In the genomic region with DNA sequence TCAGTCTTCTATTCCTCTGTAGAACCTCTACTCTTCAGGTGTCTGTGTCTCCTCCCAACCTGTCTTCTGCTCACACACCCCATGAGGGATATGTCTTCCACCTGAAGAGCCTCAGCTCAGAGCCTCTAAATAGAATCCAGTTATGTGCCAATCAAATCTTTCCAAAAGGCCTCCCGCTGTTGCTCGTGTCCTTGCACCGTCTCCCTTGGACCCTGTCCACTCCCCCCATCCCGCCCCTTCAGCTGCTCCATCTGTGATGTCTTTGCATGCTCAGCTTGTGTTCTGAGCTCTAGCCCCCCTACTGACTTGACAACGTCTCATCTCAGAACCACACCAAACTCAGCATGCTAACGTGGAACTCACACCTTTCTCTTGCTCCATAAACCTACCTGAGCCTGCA, we compare ENCODE assay signal across 12 mouse cellular contexts. TPM values are rescaled to one million over a fixed set of nuclear protein-coding genes. Genes with fewer than 3 reads are reported as not detected.
DNase-seq lines count a peak whose midpoint lies in the region; ATAC-seq lines count a peak whose summit lies in the region.
"Had no signal": no experiment of that assay in that cellular context is flagged by ENCODE, and none has a peak within 500 bp of the region (broad histone marks: within the 10 kb centered on the region; RNA-seq: fewer than 3 reads in every experiment).

No protein-coding gene starts in this region.

- H3K27ac ChIP-seq in midbrain, embryonic 11.5 days (ENCODE audit: low read depth, low read length), result no peak overlapping the region
- H3K27ac ChIP-seq in midbrain, embryonic 15.5 days, result no peak overlapping the region
- H3K27ac ChIP-seq in liver, embryonic 12.5 days, result peak overlapping the region; percentile 97
- no peak overlapping the region for H3K27ac ChIP-seq in embryonic facial prominence, embryonic 10.5 days (replicated peaks)
- H3K27ac ChIP-seq: embryonic facial prominence, embryonic 13.5 days; forebrain, embryonic 10.5 days; hindbrain, embryonic 13.5 days had no signal

- peaks cover 13% of the 10 kb centered on the region for H3K4me1 ChIP-seq in midbrain, embryonic 11.5 days (ENCODE audit: control insufficient read depth, insufficient read depth, low read length)
- H3K4me1 ChIP-seq in midbrain, embryonic 15.5 days, result peaks cover 23% of the 10 kb centered on the region
- H3K4me1 ChIP-seq in liver, embryonic 12.5 days, result peaks cover 81% of the 10 kb centered on the region
- H3K4me1 ChIP-seq in embryonic facial prominence, embryonic 10.5 days, result peaks cover 24% of the 10 kb centered on the region

- H3K9ac ChIP-seq in midbrain, embryonic 11.5 days (ENCODE audit: low read length), result no peak overlapping the region
- H3K9ac ChIP-seq in midbrain, embryonic 15.5 days, result no peak overlapping the region
- H3K9ac ChIP-seq in liver, embryonic 12.5 days, result peak overlapping the region; percentile 65
- H3K9ac ChIP-seq: embryonic facial prominence, embryonic 13.5 days; hindbrain, embryonic 13.5 days had no signal

- H3K9me3 ChIP-seq in midbrain, embryonic 11.5 days (ENCODE audit: control insufficient read depth, low read length), result no peaks in the 10 kb centered on the region
- H3K9me3 ChIP-seq in midbrain, embryonic 15.5 days, result no peaks in the 10 kb centered on the region
- H3K9me3 ChIP-seq in liver, embryonic 12.5 days (replicated peaks), result no peaks in the 10 kb centered on the region
- no peaks in the 10 kb centered on the region for H3K9me3 ChIP-seq in embryonic facial prominence, embryonic 10.5 days
- H3K9me3 ChIP-seq: embryonic facial prominence, embryonic 13.5 days; forebrain, embryonic 10.5 days; hindbrain, embryonic 13.5 days had no signal

- H3K36me3 ChIP-seq in midbrain, embryonic 11.5 days (ENCODE audit: control insufficient read depth, insufficient read depth, low read length), result no peaks in the 10 kb centered on the region
- no peaks in the 10 kb centered on the region for H3K36me3 ChIP-seq in midbrain, embryonic 15.5 days (replicated peaks)
- H3K36me3 ChIP-seq in liver, embryonic 12.5 days, result peaks cover 7% of the 10 kb centered on the region
- H3K36me3 ChIP-seq in embryonic facial prominence, embryonic 10.5 days (replicated peaks), result peaks cover 6% of the 10 kb centered on the region

- H3K4me2 ChIP-seq in midbrain, embryonic 11.5 days, result no peak overlapping the region
- no peak overlapping the region for H3K4me2 ChIP-seq in midbrain, embryonic 15.5 days
- peak overlapping the region; percentile 60 for H3K4me2 ChIP-seq in liver, embryonic 12.5 days
- H3K4me2 ChIP-seq: embryonic facial prominence, embryonic 13.5 days; hindbrain, embryonic 13.5 days had no signal

- ATAC-seq in midbrain, embryonic 11.5 days (ENCODE audit: low FRiP score), result no peak
- ATAC-seq in midbrain, embryonic 15.5 days (replicated peaks), result no peak
- ATAC-seq in liver, embryonic 12.5 days, result no peak
- ATAC-seq: lung, postnatal 0 days had no signal

- H3K4me3 ChIP-seq in midbrain, embryonic 11.5 days (ENCODE audit: low read depth, low read length), result no peak overlapping the region
- H3K4me3 ChIP-seq in midbrain, embryonic 15.5 days, result no peak overlapping the region
- H3K4me3 ChIP-seq in liver, embryonic 12.5 days, result no peak overlapping the region
- H3K4me3 ChIP-seq in embryonic facial prominence, embryonic 10.5 days, result no peak overlapping the region
- H3K4me3 ChIP-seq: embryonic facial prominence, embryonic 13.5 days; forebrain, embryonic 10.5 days; hindbrain, embryonic 13.5 days had no signal

- no peaks in the 10 kb centered on the region for H3K27me3 ChIP-seq in midbrain, embryonic 11.5 days (ENCODE audit: control insufficient read depth, insufficient read depth, low read length)
- H3K27me3 ChIP-seq in midbrain, embryonic 15.5 days (replicated peaks), result no peaks in the 10 kb centered on the region
- H3K27me3 ChIP-seq in liver, embryonic 12.5 days (replicated peaks), result no peaks in the 10 kb centered on the region
- H3K27me3 ChIP-seq in embryonic facial prominence, embryonic 10.5 days (replicated peaks; ENCODE audit: low read depth, poor library complexity, severe bottlenecking), result no peaks in the 10 kb centered on the region
- H3K27me3 ChIP-seq: embryonic facial prominence, embryonic 13.5 days had no signal

- peak; percentile 70 for DNase-seq in midbrain, embryonic 11.5 days (ENCODE audit: low spot score, missing footprints)
- DNase-seq in cerebellum, adult 9-10 months, result peak; percentile 85
- DNase-seq in embryonic facial prominence, embryonic 10.5 days (ENCODE audit: low spot score), result no peak
- no peak for DNase-seq in kidney, postnatal 25 days
- no peak for DNase-seq in spleen, postnatal 14 days (ENCODE audit: low spot score in 2 of 2)
- DNase-seq: thymus, postnatal 4 days had no signal

- WGBS in midbrain, embryonic 11.5 days, result 80% methylated on average over 6 of the region's 6 CpGs
- 70% methylated on average over 6 of the region's 6 CpGs for WGBS in midbrain, embryonic 15.5 days
- WGBS in liver, embryonic 12.5 days (ENCODE audit: insufficient replicate concordance), result 43% methylated on average over 6 of the region's 6 CpGs
- 81% methylated on average over 6 of the region's 6 CpGs for WGBS in embryonic facial prominence, embryonic 10.5 days

RNA-seq across cellular contexts. Expression of a gene that starts 1.5 kb away (rescaled TPM):
- polyA plus RNA-seq in midbrain, embryonic 11.5 days (2014; fragmentation: Nextera tagmentation; extraction: Ambion mirVana), result 24.9 and 29.4 TPM in 2 replicates
- 42.5 and 43.5 TPM in 2 replicates for polyA plus RNA-seq in midbrain, embryonic 15.5 days (2015; fragmentation: Nextera tagmentation; extraction: Ambion mirVana)
- polyA plus RNA-seq in liver, embryonic 12.5 days (2016; fragmentation: Nextera tagmentation; extraction: Ambion mirVana), result 18.5 and 18.9 TPM in 2 replicates
- polyA plus RNA-seq in embryonic facial prominence, embryonic 10.5 days (2016; fragmentation: Nextera tagmentation; extraction: Ambion mirVana), result 43.3 and 45.3 TPM in 2 replicates

RNA-seq across cellular contexts. Expression of a gene that starts 39.8 kb away (rescaled TPM):
- 1,032 and 1,053 TPM in 2 replicates for polyA plus RNA-seq in midbrain, embryonic 11.5 days (2014; fragmentation: Nextera tagmentation; extraction: Ambion mirVana)
- 522 and 525 TPM in 2 replicates for polyA plus RNA-seq in midbrain, embryonic 15.5 days (2015; fragmentation: Nextera tagmentation; extraction: Ambion mirVana)
- polyA plus RNA-seq in liver, embryonic 12.5 days (2016; fragmentation: Nextera tagmentation; extraction: Ambion mirVana), result 912 and 924 TPM in 2 replicates
- polyA plus RNA-seq in embryonic facial prominence, embryonic 10.5 days (2016; fragmentation: Nextera tagmentation; extraction: Ambion mirVana), result 1,034 and 1,049 TPM in 2 replicates

RNA-seq across cellular contexts. Expression of a gene that starts 40.3 kb away (rescaled TPM):
- polyA plus RNA-seq in midbrain, embryonic 11.5 days (2014; fragmentation: Nextera tagmentation; extraction: Ambion mirVana), result 6.2 and 7.4 TPM in 2 replicates
- polyA plus RNA-seq in midbrain, embryonic 15.5 days (2015; fragmentation: Nextera tagmentation; extraction: Ambion mirVana), result 61.4 and 62.1 TPM in 2 replicates
- polyA plus RNA-seq in liver, embryonic 12.5 days (2016; fragmentation: Nextera tagmentation; extraction: Ambion mirVana), result 20.4 and 21.9 TPM in 2 replicates
- 5.9 and 7.0 TPM in 2 replicates for polyA plus RNA-seq in embryonic facial prominence, embryonic 10.5 days (2016; fragmentation: Nextera tagmentation; extraction: Ambion mirVana)

RNA-seq across cellular contexts. Expression of a gene that starts 42.1 kb away (rescaled TPM):
- polyA plus RNA-seq in midbrain, embryonic 11.5 days (2014; fragmentation: Nextera tagmentation; extraction: Ambion mirVana), result 8.0 and 10.7 TPM in 2 replicates
- polyA plus RNA-seq in midbrain, embryonic 15.5 days (2015; fragmentation: Nextera tagmentation; extraction: Ambion mirVana), result 15.5 and 16.3 TPM in 2 replicates
- polyA plus RNA-seq in liver, embryonic 12.5 days (2016; fragmentation: Nextera tagmentation; extraction: Ambion mirVana), result 0.96 and 1.2 TPM in 2 replicates
- 6.3 and 7.6 TPM in 2 replicates for polyA plus RNA-seq in embryonic facial prominence, embryonic 10.5 days (2016; fragmentation: Nextera tagmentation; extraction: Ambion mirVana)

Comparison
In these comparisons a context has a peak if more than half of its experiments do, and no peak if none do; other contexts are left out.
1. DNase-seq: peak in midbrain, embryonic 11.5 days (single experiment) and cerebellum, adult 9-10 months (single experiment); none in embryonic facial prominence, embryonic 10.5 days (single experiment), kidney, postnatal 25 days (0 of 2) and spleen, postnatal 14 days (0 of 2).